Mouse (Mus musculus): Measurements from ENCODE around the gene Pgm2l1.

- no peak for TF ChIP-seq CTCF (IDR thresholded peaks at IDR 0.05; ENCODE audit: control insufficient read depth, insufficient read depth, low read length)
- TF ChIP-seq POLR2A (IDR thresholded peaks at IDR 0.05; ENCODE audit: borderline replicate concordance, control insufficient read depth, low read depth, low read length) = no peak
Measured at GRCm38 (mm10) chr7:100283298-100283697, 56.1 kb downstream of the Pgm2l1 start.
